Mouse (Mus musculus): ENCODE results near the gene Angptl6.

Gene Angptl6

DNA sequence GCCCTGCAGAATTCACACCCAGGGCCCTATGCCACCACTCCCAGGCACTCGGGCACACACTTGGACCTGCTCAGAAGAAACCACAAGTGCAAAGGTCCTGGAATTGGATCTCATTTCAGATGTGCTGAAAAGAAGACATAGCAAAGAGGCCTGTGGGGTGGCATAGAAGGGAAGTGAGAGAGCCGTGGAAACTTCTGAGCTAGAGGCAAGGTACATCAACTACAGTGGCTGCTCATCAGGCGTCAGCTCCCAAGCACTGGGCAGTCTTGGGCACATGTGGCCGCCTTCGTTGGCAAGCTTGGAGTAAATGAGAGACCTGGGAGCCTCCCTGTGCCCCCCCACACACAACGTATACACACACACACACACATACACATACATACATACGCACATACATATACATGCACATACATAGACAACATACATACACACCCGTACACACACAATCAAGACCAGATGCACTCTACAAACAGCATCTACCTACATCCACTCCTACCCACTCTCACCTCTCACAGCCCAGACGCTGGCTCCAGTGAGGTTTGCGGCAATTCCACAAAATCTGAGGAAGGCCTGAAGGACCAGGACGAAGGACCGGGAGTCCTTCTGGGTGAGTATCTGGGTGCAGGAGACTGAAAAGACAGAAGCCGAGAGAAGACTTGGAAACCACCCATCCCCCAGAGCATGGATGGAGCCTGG, at the start of gene Angptl6:
Gene Angptl6 (minus strand): TSS at position 631 of the 696 bp plus-strand sequence.
- DNase-seq (ENCODE audit: low read depth, low spot score): no peak

GRCm38 (mm10) chr9:20923258-20923657, 43.7 kb upstream of the Angptl6 start:
- no peak for DNase-seq (ENCODE audit: low read depth, low spot score)

DNA sequence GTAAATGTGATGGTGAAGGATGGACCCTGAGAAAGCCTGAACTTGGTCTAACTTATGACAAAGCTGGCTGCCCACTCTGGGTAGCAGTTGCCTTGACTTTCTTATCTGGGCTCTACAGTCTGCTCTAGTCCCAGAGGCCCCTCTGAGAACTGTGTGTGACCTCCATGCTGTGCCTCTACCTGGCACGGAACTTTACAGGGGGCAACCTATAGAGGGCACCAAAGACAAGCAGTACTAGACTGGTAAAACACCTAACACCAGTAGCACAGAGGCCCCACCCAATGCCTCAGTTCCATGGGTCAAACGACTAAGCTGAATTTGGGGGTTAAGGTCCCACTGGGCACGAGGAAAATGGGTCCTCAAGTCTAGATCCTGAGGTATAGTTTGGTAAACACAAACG, 36.6 kb upstream of the Angptl6 start:
- no peak for DNase-seq (ENCODE audit: low read depth, low spot score)

- no peak for DNase-seq (ENCODE audit: low read depth, low spot score)
These were observed 30.4 kb upstream of the Angptl6 start for GRCm38 (mm10) chr9:20909948-20910347.

DNA sequence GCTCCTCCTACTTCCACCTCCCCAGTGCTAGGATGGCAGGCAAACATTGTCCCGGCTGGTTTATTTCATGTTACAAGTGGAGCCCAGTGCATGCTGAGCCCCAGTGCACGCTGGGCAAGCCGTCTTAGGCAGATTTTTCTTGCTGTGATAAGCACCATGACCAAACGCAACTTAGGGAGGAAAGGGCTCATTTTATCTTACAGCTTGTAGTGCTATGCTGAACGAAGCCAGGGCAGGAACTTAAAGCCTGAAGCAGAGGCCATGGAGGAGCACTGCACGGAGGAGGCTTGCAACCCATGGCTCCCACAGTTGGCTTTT, 22.6 kb upstream of the Angptl6 start:
- no peak for DNase-seq (ENCODE audit: low read depth, low spot score)

DNA sequence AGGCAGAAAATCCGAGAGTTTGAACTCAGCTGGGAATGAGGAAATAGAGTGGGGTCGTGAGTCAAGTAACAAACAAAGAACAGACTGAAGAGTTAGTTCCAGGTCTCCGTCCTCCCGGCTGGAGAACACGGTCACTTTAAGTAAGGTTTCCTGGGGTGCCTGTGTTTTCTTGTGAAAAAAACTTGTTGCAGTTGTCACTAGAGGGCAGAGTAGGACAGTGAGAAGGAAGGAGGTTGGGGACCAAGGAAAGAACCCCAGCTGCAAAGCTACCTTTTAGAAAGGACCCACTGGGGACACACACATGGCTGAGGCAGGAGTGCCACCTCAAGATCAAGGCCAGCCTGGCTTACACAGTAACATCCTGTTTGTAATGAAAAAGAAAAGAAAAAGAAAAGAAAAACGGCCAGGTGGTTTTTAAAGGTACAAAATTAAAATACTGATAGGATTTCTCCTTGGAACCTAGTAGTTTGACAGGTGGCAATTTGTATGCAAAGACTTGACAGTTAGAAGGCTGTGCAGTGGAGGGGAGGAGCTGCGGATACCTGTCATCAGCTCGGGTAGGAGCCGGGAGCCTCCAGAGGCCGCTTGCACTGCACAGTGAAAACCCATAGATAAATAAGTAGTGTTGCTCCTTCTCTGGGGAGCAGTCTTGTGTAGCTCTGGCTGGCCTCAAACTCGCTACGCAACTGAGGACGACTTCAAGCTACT, 22.1 kb upstream of the Angptl6 start:
- peak; percentile 49 for DNase-seq (ENCODE audit: low read depth, low spot score)

GRCm38 (mm10) chr9:20898511-20899073, 19.1 kb upstream of the Angptl6 start, which contains the start of gene Eif3g:
Gene Eif3g, minus strand, starts transcription at chr9:20898623.
- DNase-seq (ENCODE audit: low read depth, low spot score): peak; percentile 89

DNA sequence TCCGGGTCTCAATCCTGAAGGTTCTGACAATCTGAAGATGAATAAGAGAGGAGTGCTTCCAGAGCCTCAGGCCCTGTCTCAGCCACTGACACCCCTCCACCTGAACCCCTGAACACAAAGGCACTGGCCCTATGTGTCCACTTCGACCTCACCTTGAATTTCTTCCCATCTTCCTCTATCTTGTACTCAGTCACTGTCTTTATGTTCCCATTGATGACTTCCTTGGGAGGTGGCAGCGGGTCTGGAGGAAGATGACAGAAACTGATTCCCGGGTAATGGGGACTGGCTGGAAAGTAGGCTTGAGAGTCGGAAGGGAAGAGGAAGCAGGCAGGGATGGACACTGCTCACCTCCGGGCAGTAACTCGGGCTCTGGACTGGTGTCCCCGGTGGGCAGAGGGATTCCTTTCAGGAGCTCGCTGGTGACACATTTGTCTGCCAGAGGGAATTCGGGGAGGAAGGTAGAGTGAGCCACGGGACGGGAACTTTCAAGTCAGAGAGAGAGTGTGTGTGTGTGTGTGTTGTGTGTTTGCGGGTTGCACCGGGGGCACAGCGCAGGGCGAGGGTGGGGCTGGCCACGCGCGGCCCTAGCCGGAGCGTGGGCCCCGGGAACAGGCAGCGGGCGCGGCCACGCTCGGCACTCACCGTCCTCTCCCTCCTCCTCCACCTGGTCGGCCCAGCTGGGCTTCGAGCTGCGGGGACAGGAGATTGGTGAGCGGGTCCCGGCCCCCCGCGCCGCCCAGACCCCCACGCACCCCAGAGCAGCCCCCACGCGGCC, 18.4 kb upstream of the Angptl6 start:
- no peak for DNase-seq (ENCODE audit: low read depth, low spot score)

- no peak for DNase-seq (ENCODE audit: low read depth, low spot score)
These were observed 15.9 kb upstream of the Angptl6 start for GRCm38 (mm10) chr9:20895382-20895781.

DNA sequence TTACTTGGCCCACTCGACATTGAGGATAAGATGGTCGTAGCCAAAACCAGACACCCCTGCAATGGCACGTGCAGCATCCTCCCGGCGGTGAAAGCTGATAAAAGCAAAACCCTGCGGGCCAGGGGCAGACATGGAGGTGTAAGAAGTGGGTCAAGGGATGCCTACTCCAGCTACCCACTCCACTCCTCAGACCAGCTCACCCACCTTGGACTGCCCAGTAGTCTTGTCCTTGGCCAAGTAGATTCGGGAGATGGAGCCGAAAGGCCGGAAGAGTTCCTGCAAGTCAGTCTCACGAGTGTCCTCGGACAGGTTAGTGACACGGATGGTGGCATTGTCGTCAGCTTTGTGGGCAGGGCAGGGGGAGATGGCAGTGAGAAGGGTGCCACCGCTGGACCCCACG, 15.1 kb upstream of the Angptl6 start:
- DNase-seq (ENCODE audit: low read depth, low spot score): no peak

- DNase-seq (ENCODE audit: low read depth, low spot score): no peak
These were observed 14.2 kb upstream of the Angptl6 start for GRCm38 (mm10) chr9:20893590-20894343.

GRCm38 (mm10) chr9:20893069-20893468, 13.5 kb upstream of the Angptl6 start:
- no peak for DNase-seq (ENCODE audit: low read depth, low spot score)

- no peak for DNase-seq (ENCODE audit: low read depth, low spot score)
These were observed 12.7 kb upstream of the Angptl6 start for GRCm38 (mm10) chr9:20892104-20892653.

- DNase-seq (ENCODE audit: low read depth, low spot score): no peak
These were observed 12.0 kb upstream of the Angptl6 start for GRCm38 (mm10) chr9:20891339-20892103.

GRCm38 (mm10) chr9:20890411-20890810, 10.9 kb upstream of the Angptl6 start:
- DNase-seq (ENCODE audit: low read depth, low spot score): no peak

GRCm38 (mm10) chr9:20889185-20890141, 9.9 kb upstream of the Angptl6 start:
- DNase-seq (ENCODE audit: low read depth, low spot score): no peak

DNA sequence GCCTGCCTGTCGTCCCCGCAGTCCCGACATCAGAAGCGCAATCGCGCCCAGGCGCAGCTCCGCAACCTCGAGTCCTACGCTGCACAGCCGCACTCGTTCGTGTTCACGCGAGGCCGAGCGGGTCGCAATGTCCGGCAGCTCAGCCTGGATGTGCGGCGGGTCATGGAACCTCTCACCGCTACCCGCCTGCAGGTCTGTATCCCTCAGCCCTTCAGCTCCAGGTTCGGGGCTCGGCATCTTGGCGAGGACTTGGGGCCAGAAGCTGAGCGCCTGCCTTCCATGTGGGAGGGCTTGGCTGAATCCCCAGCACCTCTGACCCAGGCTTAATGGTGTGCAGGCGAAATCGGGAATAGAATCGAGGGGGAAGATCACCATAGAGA, 8.8 kb upstream of the Angptl6 start:
- no peak for DNase-seq (ENCODE audit: low read depth, low spot score)

- DNase-seq (ENCODE audit: low read depth, low spot score): peak; percentile 97
These were observed 8.3 kb upstream of the Angptl6 start, which contains the start of gene Ppan for GRCm38 (mm10) chr9:20887704-20888385. Gene Ppan, plus strand, starts transcription at chr9:20888175.

GRCm38 (mm10) chr9:20887191-20887590, 7.7 kb upstream of the Angptl6 start:
- no peak for DNase-seq (ENCODE audit: low read depth, low spot score)

Measured in mesoderm, embryonic 11.5 days (tissue).